Mouse (Mus musculus) forebrain, postnatal 0 days (tissue): ENCODE measurements around the gene Ppip5k1. TPM values are rescaled to one million over a fixed set of nuclear protein-coding genes. Genes with fewer than 3 reads are reported as not detected.
A peak's percentile ranks its signal among the peaks of the same experiment; 100 is the strongest.

Experiments
- ATAC-seq: fragments of 200-750 bp; cut with Nextera tagmentation; 2 replicates; pipeline ENCODE4 v1.8.0; 2017; ENCODE audit warnings: mild to moderate bottlenecking, moderate library complexity
- DNase-seq: peaks from one replicate; pipeline ENCODE4 v3.0.0-alpha.2; 2015
- H3K27ac ChIP-seq: fragments of 300-500 bp; sonication (generic); 2 replicates; pipeline ENCODE4 v1.5.1; 2014; ENCODE audit warnings: low read depth, mild to moderate bottlenecking, antibody characterized with exemption, low read length, moderate library complexity, mixed read lengths
- H3K27me3 ChIP-seq: fragments of 300-500 bp; sonication (generic); 2 replicates; pipeline ENCODE4 v1.6.1; 2014; ENCODE audit warnings: mild to moderate bottlenecking, low read length, mixed read lengths; ENCODE audit not compliant: insufficient read depth
- H3K36me3 ChIP-seq: fragments of 300-500 bp; sonication (generic); 2 replicates; pipeline ENCODE4 v1.6.1; 2014; ENCODE audit warnings: mild to moderate bottlenecking, moderate library complexity; ENCODE audit not compliant: insufficient read depth
- H3K4me1 ChIP-seq: fragments of 300-500 bp; sonication (generic); 2 replicates; pipeline ENCODE4 v1.6.1; 2014; ENCODE audit warnings: antibody characterized with exemption; ENCODE audit not compliant: insufficient read depth
- H3K4me2 ChIP-seq: fragments of 300-500 bp; sonication (generic); 2 replicates; pipeline ENCODE4 v1.6.1; 2014; ENCODE audit warnings: low read depth, mild to moderate bottlenecking, moderate library complexity
- H3K4me3 ChIP-seq: fragments of 300-500 bp; sonication (generic); 2 replicates; pipeline ENCODE4 v1.5.1; 2014; ENCODE audit warnings: low read depth, low read length, mixed read lengths
- H3K9ac ChIP-seq: fragments of 300-500 bp; sonication (generic); 2 replicates; pipeline ENCODE4 v1.6.1; 2014; ENCODE audit warnings: mild to moderate bottlenecking
- H3K9me3 ChIP-seq: fragments of 300-500 bp; sonication (generic); 2 replicates; pipeline ENCODE4 v1.6.1; 2016; ENCODE audit warnings: low read length
- CTCF ChIP-seq: sonication (generic); IDR thresholded peaks from 2 replicates; pipeline ENCODE4 v1.5.1; 2016; ENCODE audit warnings: antibody characterized with exemption, control low read depth, low read depth
- WGBS: fragments of 180-500 bp; shearing (Covaris S2); extraction: QIAGEN DNeasy Blood & Tissue Kit; methylation state at CpG from one replicate; pipeline ENCODE4 v1.1.7; 2014; 5-methylcytosine and 5-hydroxymethylcytosine counted together
- polyA plus RNA-seq: library from polyadenylated mRNA; unstranded; fragments of >200 nt; fragmentation: Nextera tagmentation; extraction: Ambion mirVana; gene quantifications from 2 replicates; pipeline ENCODE4 v1.2.1, GENCODE M21; 2015
- total RNA-seq: library from RNA; depleted of rRNA; stranded (reverse); fragments of >200 nt; gene quantifications from 2 replicates; pipeline ENCODE4 v1.2.3, GENCODE M21; 2014

Ppip5k1 gene
- total and polyA plus RNA-seq, 2 experiments from 2014 or later: 12.4 to 13.6 TPM

DNA sequence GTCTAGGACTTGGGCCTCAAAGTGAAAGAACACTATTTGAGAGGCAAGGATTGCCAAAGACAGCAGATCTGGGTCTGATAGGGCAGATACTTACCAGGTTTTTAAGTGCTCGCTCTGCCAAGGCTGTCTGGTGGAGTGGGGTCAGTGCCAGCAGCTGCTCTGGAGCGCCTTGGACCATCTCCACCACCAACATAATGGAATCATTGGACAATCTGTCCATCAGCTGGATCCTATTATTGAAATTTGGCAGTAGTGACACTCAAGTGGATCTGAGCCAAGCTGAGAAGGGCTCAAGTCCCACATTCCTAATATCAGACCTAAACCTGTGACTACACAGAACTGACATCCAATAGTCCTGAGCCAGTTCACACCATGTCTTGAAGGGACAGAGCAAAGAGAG, 13.6 kb upstream of the Ppip5k1 start:
- no peak overlapping the region for H3K27ac ChIP-seq
- DNase-seq (peak; percentile 47), ATAC-seq (no peak)
- no peak for TF ChIP-seq CTCF
- 54% methylated on average over 2 of the region's 2 CpGs for WGBS
- H3K4me3 ChIP-seq: no peak overlapping the region
- H3K36me3 ChIP-seq: no peaks in the 10 kb centered on the region
- no peak overlapping the region for H3K4me2 ChIP-seq
- H3K4me1 ChIP-seq: no peaks in the 10 kb centered on the region
- no peak overlapping the region for H3K9ac ChIP-seq
- no peaks in the 10 kb centered on the region for H3K9me3 ChIP-seq
- no peaks in the 10 kb centered on the region for H3K27me3 ChIP-seq

DNA sequence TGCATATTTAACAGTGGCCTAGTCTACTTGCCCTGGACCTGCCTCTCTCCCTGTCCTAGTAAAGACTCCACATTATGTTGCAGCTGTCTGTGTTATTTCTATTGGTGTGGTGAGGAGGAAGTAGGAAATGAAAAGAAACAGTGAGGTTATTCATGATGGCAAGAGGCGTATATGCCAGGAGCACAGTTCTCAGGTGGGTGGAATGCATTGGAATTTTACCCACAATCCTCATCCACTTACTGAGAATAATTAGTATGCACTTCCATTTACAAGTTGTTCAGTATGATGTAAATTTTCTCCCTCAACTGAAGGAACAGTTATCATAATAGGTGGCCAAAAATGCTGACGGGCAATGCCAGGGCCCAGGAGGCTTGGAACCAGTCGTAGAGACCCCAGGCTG, 8.5 kb upstream of the Ppip5k1 start:
- H3K9me3 ChIP-seq: no peaks in the 10 kb centered on the region
- no peak for ATAC-seq
- no peaks in the 10 kb centered on the region for H3K36me3 ChIP-seq
- H3K27ac ChIP-seq: no peak overlapping the region
- H3K9ac ChIP-seq: no peak overlapping the region
- no peaks in the 10 kb centered on the region for H3K27me3 ChIP-seq
- H3K4me2 ChIP-seq: no peak overlapping the region
- H3K4me1 ChIP-seq: no peaks in the 10 kb centered on the region
- no peak overlapping the region for H3K4me3 ChIP-seq
- TF ChIP-seq CTCF: no peak
- DNase-seq: no peak
- WGBS: 55% methylated on average over 3 of the region's 3 CpGs

DNA sequence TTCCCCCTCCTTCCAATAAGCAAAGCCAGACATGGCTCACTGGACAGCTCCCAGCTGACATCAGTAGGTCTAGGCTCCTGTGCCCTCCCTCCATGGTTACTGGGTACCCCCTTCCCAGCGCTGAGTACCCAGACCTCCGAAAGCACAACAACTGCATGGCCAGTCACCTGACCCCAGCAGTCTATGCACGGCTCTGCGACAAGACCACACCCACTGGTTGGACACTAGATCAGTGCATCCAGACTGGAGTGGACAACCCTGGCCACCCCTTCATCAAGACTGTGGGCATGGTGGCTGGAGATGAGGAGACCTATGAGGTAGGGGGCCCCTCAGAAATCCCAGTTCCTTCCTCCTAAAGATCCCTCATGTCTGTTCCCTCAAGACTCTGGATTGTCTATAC, 4.3 kb upstream of the Ppip5k1 start:
- no peak overlapping the region for H3K27ac ChIP-seq
- peak overlapping the region; percentile 55 for H3K4me3 ChIP-seq
- no peaks in the 10 kb centered on the region for H3K9me3 ChIP-seq
- 0 out of 2 replicates have a peak, but pooled peaks cover 13% of the 10 kb centered on the region for H3K27me3 ChIP-seq
- H3K36me3 ChIP-seq: no peaks in the 10 kb centered on the region
- 46% methylated on average over 4 of the region's 4 CpGs for WGBS
- no peak overlapping the region for H3K9ac ChIP-seq
- TF ChIP-seq CTCF: no peak
- no peaks in the 10 kb centered on the region for H3K4me1 ChIP-seq
- peak overlapping the region; percentile 68 for H3K4me2 ChIP-seq
- ATAC-seq (no peak), DNase-seq (no peak)

DNA sequence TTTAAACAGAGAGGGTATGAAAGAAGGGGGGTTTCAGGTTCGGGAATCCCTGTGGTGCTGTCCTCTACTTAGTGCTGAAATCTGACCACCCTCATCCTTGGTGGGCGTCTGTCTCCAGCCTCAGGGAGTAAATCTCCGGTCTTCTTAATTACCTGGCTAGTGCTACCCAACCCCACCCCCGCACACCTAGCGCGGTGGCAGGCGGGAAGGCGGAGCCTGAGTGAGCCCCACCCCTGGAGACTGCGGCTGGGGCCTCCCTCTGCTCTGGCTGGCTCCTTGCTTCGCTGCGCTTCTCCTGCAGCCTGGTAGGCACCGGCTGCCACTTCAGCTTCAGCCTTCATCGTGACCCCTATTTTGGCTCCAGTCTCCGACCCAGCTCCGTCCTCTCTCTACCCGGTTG, 3.2 kb upstream of the Ppip5k1 start:
- peak overlapping the region; percentile 74 for H3K9ac ChIP-seq
- DNase-seq: peak; percentile 76
- TF ChIP-seq CTCF: no peak
- H3K4me3 ChIP-seq: peak overlapping the region; percentile 55
- H3K4me2 ChIP-seq: peak overlapping the region; percentile 68
- H3K27ac ChIP-seq: peak overlapping the region; percentile 66
- peak; percentile 76 for ATAC-seq
- no peaks in the 10 kb centered on the region for H3K9me3 ChIP-seq
- H3K4me1 ChIP-seq: no peaks in the 10 kb centered on the region
- H3K27me3 ChIP-seq: 0 out of 2 replicates have a peak, but pooled peaks cover 13% of the 10 kb centered on the region
- H3K36me3 ChIP-seq: no peaks in the 10 kb centered on the region
- WGBS: 1% methylated on average over 16 of the region's 16 CpGs

DNA sequence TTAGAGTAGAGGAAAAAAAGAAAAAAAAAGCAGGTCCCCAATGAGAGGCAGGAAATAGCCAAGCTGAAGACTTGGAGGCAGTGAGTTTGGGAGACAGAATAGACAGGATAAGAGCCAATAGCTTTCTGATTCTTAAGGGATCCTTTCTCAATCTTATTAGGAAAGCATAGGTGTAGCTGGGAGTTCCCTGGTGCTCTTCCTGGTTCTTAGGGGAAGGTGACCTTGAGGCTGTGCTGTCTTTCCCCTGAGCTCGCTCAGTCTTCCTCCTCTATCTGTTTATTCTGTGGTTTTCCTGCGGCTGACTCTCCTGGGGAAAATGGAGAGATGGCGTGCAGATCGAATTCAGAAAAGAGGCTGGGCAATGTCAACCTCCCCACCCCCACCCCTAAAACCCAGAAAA, 2.8 kb upstream of the Ppip5k1 start:
- Histone ChIP-seq H3K27me3 (0 out of 2 replicates have a peak, but pooled peaks cover 13% of the 10 kb centered on the region), H3K4me2 (peak overlapping the region; percentile 68), H3K9me3 (no peaks in the 10 kb centered on the region), H3K9ac (peak overlapping the region; percentile 74), H3K27ac (0 out of 2 replicates have a peak overlapping the region, but pooled peaks have one; percentile 66), H3K4me3 (peak overlapping the region; percentile 55), H3K36me3 (no peaks in the 10 kb centered on the region), H3K4me1 (no peaks in the 10 kb centered on the region)
- DNase-seq (no peak), ATAC-seq (no peak)
- no peak for TF ChIP-seq CTCF
- 2% methylated on average over 4 of the region's 4 CpGs for WGBS

DNA sequence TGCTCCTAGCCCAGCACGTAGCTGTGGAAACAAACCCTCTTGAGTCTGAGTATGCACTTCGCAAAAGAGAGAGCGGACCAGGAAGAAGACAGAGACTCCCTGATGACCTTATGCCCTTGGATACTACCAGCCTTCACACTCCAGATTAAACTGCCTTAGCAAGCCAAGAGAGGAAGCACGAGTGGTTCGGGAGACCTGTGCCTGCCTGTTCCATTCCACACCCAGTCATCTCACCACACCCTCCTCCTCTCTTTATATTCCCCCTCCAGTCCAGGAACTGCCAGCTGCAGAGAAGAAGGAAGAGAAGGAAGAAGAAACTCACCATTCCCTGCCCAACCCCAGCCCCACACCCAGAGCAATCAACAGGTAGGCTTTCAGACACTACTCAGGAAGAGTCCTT, 2.3 kb upstream of the Ppip5k1 start, which contains the start of gene Ckmt1:
Gene Ckmt1 (plus strand): TSS at position 221 of the 400 bp plus-strand sequence.
- peak within 1 kb of the TSS; percentile 66 for H3K27ac ChIP-seq
- WGBS: 73% methylated on average over 5 of the region's 5 CpGs
- peak within 1 kb of the TSS; percentile 55 for H3K4me3 ChIP-seq
- H3K27me3 ChIP-seq: 0 out of 2 replicates have a peak, but pooled peaks cover 13% of the 10 kb centered on the region
- no peaks in the 10 kb centered on the region for H3K4me1 ChIP-seq
- no peaks in the 10 kb centered on the region for H3K36me3 ChIP-seq
- no peak for TF ChIP-seq CTCF
- H3K9me3 ChIP-seq: no peaks in the 10 kb centered on the region
- peak within 1 kb of the TSS; percentile 74 for H3K9ac ChIP-seq
- ATAC-seq: no peak
- DNase-seq: no peak
- peak within 1 kb of the TSS; percentile 68 for H3K4me2 ChIP-seq

DNA sequence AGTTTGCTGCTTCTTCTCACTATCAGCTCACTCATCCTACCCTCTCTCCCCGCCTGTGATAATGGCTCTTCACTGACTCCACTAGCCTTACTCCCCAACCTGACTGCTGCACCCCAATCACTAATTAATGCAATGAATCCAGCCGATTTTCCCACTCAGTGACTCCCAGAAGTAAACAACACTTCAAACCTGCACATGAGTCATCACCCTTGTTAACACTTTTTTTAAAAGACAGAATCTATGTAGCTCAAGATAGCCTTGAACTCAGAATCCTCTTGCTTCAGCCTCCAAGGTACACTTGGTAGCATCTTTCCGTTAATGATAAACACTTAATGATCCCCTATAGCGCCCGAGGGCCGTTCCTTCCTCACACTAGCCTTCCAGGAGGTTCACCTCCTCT, 818 bp downstream of the Ppip5k1 start:
- WGBS: 4% methylated on average over 6 of the region's 6 CpGs
- H3K27me3 ChIP-seq: 0 out of 2 replicates have a peak, but pooled peaks cover 13% of the 10 kb centered on the region
- H3K4me1 ChIP-seq: no peaks in the 10 kb centered on the region
- peak overlapping the region; percentile 70 for H3K4me3 ChIP-seq
- no peak for ATAC-seq
- no peak for TF ChIP-seq CTCF
- no peak for DNase-seq
- H3K27ac ChIP-seq: peak overlapping the region; percentile 80
- peak overlapping the region; percentile 84 for H3K9ac ChIP-seq
- H3K4me2 ChIP-seq: peak overlapping the region; percentile 86
- H3K9me3 ChIP-seq: no peaks in the 10 kb centered on the region
- H3K36me3 ChIP-seq: peaks cover 6% of the 10 kb centered on the region
